Mouse (Mus musculus): ENCODE data around the gene Tecpr2. TPM values are rescaled to one million over a fixed set of nuclear protein-coding genes. Genes with fewer than 3 reads are reported as not detected.

Gene Tecpr2
- polyA plus RNA-seq, 1 experiment from 2014 or later: 6.7 TPM

DNA sequence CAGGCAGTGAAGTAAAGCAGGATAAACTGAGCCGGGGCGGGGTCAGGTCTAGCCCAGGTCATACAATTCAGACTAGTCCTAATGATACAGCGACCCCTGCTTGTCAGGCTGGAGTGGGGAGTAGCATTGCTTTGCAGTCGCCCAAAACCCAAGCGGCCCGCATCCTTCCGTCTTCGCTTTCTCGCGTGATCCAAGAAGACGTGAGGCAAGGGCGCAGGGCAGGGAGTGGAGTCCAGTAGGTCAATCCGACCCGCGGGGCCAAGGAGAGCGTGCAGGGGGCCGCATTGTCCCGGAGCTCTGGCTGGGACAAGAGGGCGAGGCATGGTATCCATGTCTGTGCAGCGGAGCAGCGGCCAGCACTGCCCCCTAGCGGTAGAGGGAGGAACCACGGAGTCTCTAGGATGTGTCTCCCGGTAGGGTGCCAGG lies 103.1 kb downstream of the Tecpr2 start:
- H3K27ac ChIP-seq: peak overlapping the region; percentile 85
- no peaks in the 10 kb centered on the region for H3K36me3 ChIP-seq
- no peaks in the 10 kb centered on the region for H3K9me3 ChIP-seq (replicated peaks)
- peaks cover 19% of the 10 kb centered on the region for H3K4me1 ChIP-seq
- H3K27me3 ChIP-seq (ENCODE audit: low read depth, poor library complexity, severe bottlenecking): no peaks in the 10 kb centered on the region
- H3K4me3 ChIP-seq: peak overlapping the region; percentile 56
- under 1% methylated on average over 24 of the region's 24 CpGs for WGBS
- DNase-seq (ENCODE audit: low spot score): peak; percentile 96

DNA sequence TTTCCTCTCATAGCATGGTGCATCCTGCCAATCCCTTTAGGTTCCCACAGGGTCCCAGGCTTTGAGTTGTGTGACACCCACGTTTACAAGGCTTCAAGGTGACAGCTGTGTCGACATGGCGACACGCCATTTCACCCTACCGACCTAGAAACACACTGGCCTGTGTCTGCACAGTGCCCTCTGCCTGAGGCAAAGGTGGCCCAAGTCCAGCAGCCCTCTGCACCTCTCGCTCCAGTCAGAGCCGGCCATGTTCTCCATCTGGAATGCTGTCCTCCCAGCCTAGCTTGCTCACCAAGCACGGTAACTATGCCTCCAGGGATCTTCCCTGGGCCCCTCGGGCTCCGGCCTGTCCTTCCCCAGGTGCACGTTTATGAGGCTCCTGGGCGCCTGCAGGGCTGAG lies 103.7 kb downstream of the Tecpr2 start:
- DNase-seq (ENCODE audit: low spot score): no peak
- H3K4me1 ChIP-seq: peaks cover 19% of the 10 kb centered on the region
- H3K4me3 ChIP-seq: peak overlapping the region; percentile 56
- no peaks in the 10 kb centered on the region; the same call in 1 of the 2 replicates for H3K9me3 ChIP-seq (replicated peaks)
- H3K27me3 ChIP-seq (ENCODE audit: low read depth, poor library complexity, severe bottlenecking): no peaks in the 10 kb centered on the region
- H3K36me3 ChIP-seq: no peaks in the 10 kb centered on the region
- WGBS: 80% methylated on average over 12 of the region's 12 CpGs
- peak overlapping the region; percentile 85 for H3K27ac ChIP-seq

DNA sequence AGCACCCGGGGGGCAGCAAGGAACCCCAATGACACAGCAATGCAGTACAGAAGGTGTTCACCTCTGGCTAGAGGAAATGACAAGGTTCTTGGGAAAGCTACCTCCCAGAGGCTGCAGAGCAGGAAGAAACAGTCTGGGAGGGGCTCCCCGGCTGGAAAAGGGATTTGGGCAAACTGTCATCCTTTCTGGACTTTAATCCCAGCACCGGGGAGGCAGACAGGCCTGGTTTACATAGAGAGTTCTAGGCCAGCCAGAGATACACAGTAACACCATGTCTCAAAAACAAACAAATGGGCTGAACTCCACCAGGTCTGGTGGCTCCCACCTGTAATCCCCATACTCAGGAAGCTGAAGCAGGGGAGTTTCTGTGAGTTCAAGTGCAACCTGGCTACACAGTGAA lies 104.2 kb downstream of the Tecpr2 start:
- Histone ChIP-seq H3K4me1 (peaks cover 19% of the 10 kb centered on the region), H3K9me3 (replicated peaks) (no peaks in the 10 kb centered on the region; the same call in 1 of the 2 replicates), H3K27me3 (ENCODE audit: low read depth, poor library complexity, severe bottlenecking) (no peaks in the 10 kb centered on the region), H3K27ac (peak overlapping the region; percentile 85; the same call in 1 of the 2 replicates), H3K4me3 (no peak overlapping the region), H3K36me3 (no peaks in the 10 kb centered on the region)
- 90% methylated on average over 3 of the region's 3 CpGs for WGBS
- no peak for DNase-seq (ENCODE audit: low spot score)

GRCm38 (mm10) chr12:110994666-110995065 lies 105.6 kb downstream of the Tecpr2 start:
- DNase-seq (ENCODE audit: low spot score): no peak
- H3K27ac ChIP-seq: no peak overlapping the region
- H3K4me3 ChIP-seq: no peak overlapping the region
- WGBS: 31% methylated on average over 12 of the region's 12 CpGs
- peaks cover 19% of the 10 kb centered on the region for H3K4me1 ChIP-seq
- no peaks in the 10 kb centered on the region; the same call in 1 of the 2 replicates for H3K9me3 ChIP-seq (replicated peaks)
- H3K27me3 ChIP-seq (ENCODE audit: low read depth, poor library complexity, severe bottlenecking): no peaks in the 10 kb centered on the region
- H3K36me3 ChIP-seq: no peaks in the 10 kb centered on the region

DNA sequence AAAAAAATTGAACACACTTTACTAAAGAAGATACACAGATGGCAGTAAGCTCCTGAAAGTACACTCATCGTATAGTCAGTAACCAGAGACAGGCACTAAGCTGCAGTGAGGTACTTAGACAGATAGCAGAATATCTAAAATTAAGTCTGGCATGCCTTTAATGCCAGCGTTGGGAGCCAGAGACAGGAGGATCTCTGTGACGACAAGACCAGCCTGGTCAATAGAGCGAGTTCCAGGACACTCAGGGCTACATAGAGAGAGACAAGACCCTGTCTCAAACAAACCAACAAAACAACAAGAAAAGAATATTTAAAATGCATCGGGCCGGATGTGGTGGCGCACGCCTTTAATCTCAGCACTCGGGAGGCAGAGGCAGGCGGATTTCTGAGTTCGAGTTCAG lies 109.0 kb downstream of the Tecpr2 start:
- H3K27ac ChIP-seq: no peak overlapping the region
- H3K27me3 ChIP-seq (ENCODE audit: low read depth, poor library complexity, severe bottlenecking): no peaks in the 10 kb centered on the region
- no peak overlapping the region for H3K4me3 ChIP-seq
- H3K9me3 ChIP-seq (replicated peaks): no peaks in the 10 kb centered on the region; the same call in 1 of the 2 replicates
- 96% methylated on average over 11 of the region's 11 CpGs for WGBS
- peaks cover 7% of the 10 kb centered on the region for H3K4me1 ChIP-seq
- DNase-seq (ENCODE audit: low spot score): no peak
- H3K36me3 ChIP-seq: no peaks in the 10 kb centered on the region

DNA sequence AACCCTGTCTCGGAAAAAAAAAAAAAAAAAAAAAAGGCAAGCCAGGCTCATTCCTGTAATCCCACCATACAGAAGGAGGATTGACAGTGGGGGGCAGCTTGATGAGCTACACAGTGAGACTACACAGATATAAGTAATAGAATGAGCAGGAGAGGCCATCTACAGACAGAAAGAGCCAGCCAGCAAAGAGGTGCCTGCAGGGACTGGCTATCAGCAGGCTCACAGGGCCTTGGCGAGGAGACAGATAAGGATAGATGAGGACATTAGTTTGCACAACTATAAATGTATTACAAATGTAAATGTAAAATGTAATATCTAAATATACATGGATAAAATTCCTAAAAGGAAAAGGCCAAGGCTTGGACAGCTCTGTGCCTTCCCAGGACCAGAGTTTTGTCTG lies 110.8 kb downstream of the Tecpr2 start:
- no peaks in the 10 kb centered on the region; the same call in 1 of the 2 replicates for H3K9me3 ChIP-seq (replicated peaks)
- 0 out of 2 replicates have a peak, but pooled peaks cover 3% of the 10 kb centered on the region for H3K4me1 ChIP-seq
- no peaks in the 10 kb centered on the region for H3K36me3 ChIP-seq
- no peaks in the 10 kb centered on the region for H3K27me3 ChIP-seq (ENCODE audit: low read depth, poor library complexity, severe bottlenecking)
- H3K27ac ChIP-seq: no peak overlapping the region
- 74% methylated on average over 2 of the region's 2 CpGs for WGBS
- DNase-seq (ENCODE audit: low spot score): no peak
- no peak overlapping the region for H3K4me3 ChIP-seq

DNA sequence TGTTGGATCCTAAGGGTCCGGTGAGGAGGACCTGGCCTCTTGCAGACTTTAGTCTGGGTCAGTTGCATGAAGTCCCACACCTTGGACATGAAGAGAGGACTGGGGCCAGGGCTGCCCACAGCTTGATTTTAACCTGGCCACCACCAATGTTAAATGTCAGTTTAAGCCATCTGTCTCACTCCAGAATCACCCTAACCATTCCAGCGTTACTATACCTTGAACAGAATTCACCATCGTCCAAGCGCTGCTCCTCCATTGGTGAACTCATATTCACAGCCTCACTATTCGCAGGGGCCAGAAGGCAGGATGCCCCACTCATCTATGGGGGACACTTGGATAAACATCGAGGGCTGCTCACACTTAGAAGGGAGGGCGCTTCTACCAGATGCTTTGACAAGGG lies 111.9 kb downstream of the Tecpr2 start:
- Histone ChIP-seq H3K27me3 (ENCODE audit: low read depth, poor library complexity, severe bottlenecking) (no peaks in the 10 kb centered on the region), H3K9me3 (replicated peaks) (no peaks in the 10 kb centered on the region; the same call in 1 of the 2 replicates), H3K4me1 (peaks cover 11% of the 10 kb centered on the region), H3K4me3 (no peak overlapping the region), H3K36me3 (no peaks in the 10 kb centered on the region), H3K27ac (no peak overlapping the region)
- 94% methylated on average over 7 of the region's 7 CpGs for WGBS
- no peak for DNase-seq (ENCODE audit: low spot score)

- Histone ChIP-seq H3K36me3 (no peaks in the 10 kb centered on the region), H3K27me3 (ENCODE audit: low read depth, poor library complexity, severe bottlenecking) (no peaks in the 10 kb centered on the region), H3K4me1 (peaks cover 34% of the 10 kb centered on the region), H3K4me3 (no peak overlapping the region), H3K27ac (no peak overlapping the region), H3K9me3 (replicated peaks) (no peaks in the 10 kb centered on the region)
- no peak for DNase-seq (ENCODE audit: low spot score)
- 84% methylated on average over 9 of the region's 9 CpGs for WGBS
Observed at GRCm38 (mm10) chr12:111004142-111004541, 115.1 kb downstream of the Tecpr2 start.

GRCm38 (mm10) chr12:111005803-111006202 lies 116.7 kb downstream of the Tecpr2 start:
- no peak overlapping the region for H3K4me3 ChIP-seq
- H3K27me3 ChIP-seq (ENCODE audit: low read depth, poor library complexity, severe bottlenecking): no peaks in the 10 kb centered on the region
- WGBS: 67% methylated on average over 6 of the region's 6 CpGs
- H3K27ac ChIP-seq: 0 out of 2 replicates have a peak overlapping the region, but pooled peaks have one; percentile 64
- DNase-seq (ENCODE audit: low spot score): no peak
- peaks cover 31% of the 10 kb centered on the region for H3K4me1 ChIP-seq
- H3K36me3 ChIP-seq: no peaks in the 10 kb centered on the region
- H3K9me3 ChIP-seq (replicated peaks): no peaks in the 10 kb centered on the region

GRCm38 (mm10) chr12:111006339-111006738 lies 117.3 kb downstream of the Tecpr2 start:
- no peak for DNase-seq (ENCODE audit: low spot score)
- H3K36me3 ChIP-seq: no peaks in the 10 kb centered on the region
- H3K27me3 ChIP-seq (ENCODE audit: low read depth, poor library complexity, severe bottlenecking): no peaks in the 10 kb centered on the region
- H3K27ac ChIP-seq: peak overlapping the region; percentile 64; the same call in 1 of the 2 replicates
- H3K4me3 ChIP-seq: no peak overlapping the region
- H3K9me3 ChIP-seq (replicated peaks): no peaks in the 10 kb centered on the region
- peaks cover 31% of the 10 kb centered on the region for H3K4me1 ChIP-seq
- WGBS: 79% methylated on average over 5 of the region's 5 CpGs

GRCm38 (mm10) chr12:111007134-111008103 lies 118.4 kb downstream of the Tecpr2 start:
- Histone ChIP-seq H3K27me3 (ENCODE audit: low read depth, poor library complexity, severe bottlenecking) (no peaks in the 10 kb centered on the region), H3K4me1 (peaks cover 31% of the 10 kb centered on the region), H3K4me3 (no peak overlapping the region), H3K36me3 (no peaks in the 10 kb centered on the region), H3K9me3 (replicated peaks) (no peaks in the 10 kb centered on the region), H3K27ac (peak overlapping the region; percentile 64)
- 81% methylated on average over 14 of the region's 14 CpGs for WGBS
- DNase-seq (ENCODE audit: low spot score): no peak

DNA sequence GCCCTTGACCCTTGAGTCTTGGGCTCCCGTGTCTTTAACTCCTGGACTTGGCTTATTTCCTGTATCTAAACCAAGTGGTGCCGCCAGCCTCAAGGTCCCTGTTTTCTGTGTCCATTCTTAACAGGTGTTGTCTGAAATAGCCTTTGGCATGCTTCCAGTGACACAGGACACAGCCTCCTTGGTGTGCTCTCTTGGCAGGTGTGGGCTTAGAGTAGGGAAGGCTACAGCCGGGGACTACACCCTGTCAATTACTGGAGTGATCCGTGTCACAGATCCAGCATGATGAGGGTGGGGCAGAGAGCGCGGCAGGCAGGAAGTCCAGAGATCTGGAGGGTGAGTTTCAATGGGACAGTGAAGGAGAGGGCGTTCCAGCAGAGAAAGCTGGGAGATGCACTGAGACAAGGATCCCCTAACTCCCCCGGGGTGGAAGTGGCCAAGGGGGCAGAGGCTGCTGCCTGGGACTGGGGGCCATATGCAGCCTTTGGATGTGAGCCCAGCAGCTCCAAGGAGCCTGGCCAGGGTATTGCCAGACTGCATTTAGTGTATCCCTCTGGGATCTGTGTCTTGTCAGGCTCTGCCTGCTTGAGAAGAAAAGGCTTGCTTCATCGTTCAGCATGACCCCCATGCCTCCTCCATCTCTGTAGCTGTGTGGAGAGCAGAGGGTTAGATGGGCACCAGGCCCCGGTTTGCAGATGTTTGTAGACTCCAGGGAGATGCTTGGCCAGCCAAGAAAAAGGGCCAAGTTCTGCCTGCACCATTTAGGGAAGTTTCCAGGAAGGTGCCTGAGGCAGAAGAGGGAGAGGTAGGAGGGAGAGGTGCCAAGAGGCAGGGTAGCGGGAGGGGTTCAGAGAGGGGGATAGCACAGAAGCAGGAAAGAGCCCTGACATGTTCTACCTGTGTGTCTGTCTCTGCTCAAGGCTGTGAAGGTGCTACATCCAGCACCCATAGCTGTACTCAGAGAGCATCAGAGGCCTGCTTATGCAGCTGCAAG lies 119.7 kb downstream of the Tecpr2 start:
- H3K27ac ChIP-seq: peak overlapping the region; percentile 62
- H3K27me3 ChIP-seq (ENCODE audit: low read depth, poor library complexity, severe bottlenecking): no peaks in the 10 kb centered on the region
- 73% methylated on average over 11 of the region's 11 CpGs for WGBS
- H3K36me3 ChIP-seq: no peaks in the 10 kb centered on the region
- peaks cover 31% of the 10 kb centered on the region for H3K4me1 ChIP-seq
- H3K4me3 ChIP-seq: no peak overlapping the region
- DNase-seq (ENCODE audit: low spot score): no peak
- no peaks in the 10 kb centered on the region for H3K9me3 ChIP-seq (replicated peaks)

Data from limb, embryonic 10.5 days (tissue).